ENCODE assay signal across 19 mouse cellular contexts in genomic region chrX:109122670-109123069, GRCm38 (mm10). TPM values are rescaled to one million over a fixed set of nuclear protein-coding genes. Genes with fewer than 3 reads are reported as not detected.
A peak's percentile ranks its signal among the peaks of the same experiment; 100 is the strongest.
DNase-seq lines count a peak whose midpoint lies in the region; ATAC-seq and TF ChIP-seq lines count a peak whose summit lies in the region.
"Had no signal": no experiment of that assay in that cellular context is flagged by ENCODE, and none has a peak within 500 bp of the region (broad histone marks: within the 10 kb centered on the region; RNA-seq: fewer than 3 reads in every experiment).

No protein-coding gene starts in this region.

- TF ChIP-seq EP300 in liver, postnatal 0 days (IDR thresholded peaks at IDR 0.05; ENCODE audit: low read depth): no peak

- 37% methylated on average over 1 of the region's 1 CpGs for WGBS in liver, adult 2 months
- 42% methylated on average over 1 of the region's 1 CpGs for WGBS in liver, postnatal 0 days (ENCODE audit: insufficient replicate concordance)
- WGBS in lung, embryonic 16.5 days: 24% methylated on average over 1 of the region's 1 CpGs
- 81% methylated on average over 1 of the region's 1 CpGs for WGBS in hindbrain, embryonic 16.5 days

- ATAC-seq in liver, postnatal 0 days: no peak
- no peak for ATAC-seq in lung, embryonic 16.5 days (ENCODE audit: low read depth)
- no peak for ATAC-seq in hindbrain, embryonic 16.5 days
- ATAC-seq: forebrain, embryonic 16.5 days had no signal

- H3K27ac ChIP-seq in gastrocnemius, adult 2 months: peak overlapping the region; percentile 24; the same call in 1 of the 2 replicates
- no peak overlapping the region for H3K27ac ChIP-seq in liver, adult 2 months (replicated peaks; ENCODE audit: insufficient read depth, low read depth, low read length)
- H3K27ac ChIP-seq in liver, postnatal 0 days (ENCODE audit: low read depth): no peak overlapping the region
- peak overlapping the region; percentile 48; the same call in 1 of the 2 replicates for H3K27ac ChIP-seq in lung, embryonic 16.5 days (ENCODE audit: low read length)
- no peak overlapping the region for H3K27ac ChIP-seq in hindbrain, embryonic 16.5 days (ENCODE audit: low read depth, low read length)
- H3K27ac ChIP-seq: embryonic facial prominence, embryonic 13.5 days; forebrain, embryonic 12.5 days; heart, embryonic 15.5 days; hindbrain, embryonic 10.5 days; hindbrain, embryonic 15.5 days had no signal

- DNase-seq in gastrocnemius, adult 2 months: no peak
- no peak for DNase-seq in gastrocnemius, adult 18-20 months (ENCODE audit: low spot score)
- DNase-seq in liver, adult 2 months (ENCODE audit: extremely low read depth, low read depth, low spot score): peak; percentile 33
- no peak for DNase-seq in liver, postnatal 0 days
- DNase-seq in lung, postnatal 4 days: no peak
- peak; percentile 44 for DNase-seq in lung, postnatal 36 days
- DNase-seq: adrenal gland, postnatal 10 days; cerebellum, adult 11-12 months; cerebellum, adult 9-11 months; gastrocnemius, postnatal 25 days had no signal

- H3K27me3 ChIP-seq in liver, adult 2 months (ENCODE audit: control insufficient read depth, insufficient read depth, low read length): no peaks in the 10 kb centered on the region
- no peaks in the 10 kb centered on the region for H3K27me3 ChIP-seq in liver, postnatal 0 days (ENCODE audit: insufficient read depth, low read length)
- no peaks in the 10 kb centered on the region for H3K27me3 ChIP-seq in lung, embryonic 16.5 days (ENCODE audit: control insufficient read depth, insufficient read depth, low read depth, low read length)
- H3K27me3 ChIP-seq in hindbrain, embryonic 16.5 days (replicated peaks; ENCODE audit: control insufficient read depth, insufficient read depth, low read length): no peaks in the 10 kb centered on the region
- H3K27me3 ChIP-seq: embryonic facial prominence, embryonic 13.5 days; forebrain, embryonic 12.5 days; heart, embryonic 15.5 days; hindbrain, embryonic 15.5 days had no signal

- H3K79me2 ChIP-seq in liver, adult 2 months (ENCODE audit: control insufficient read depth, insufficient read depth, low read length): peaks cover 5% of the 10 kb centered on the region; the same call in 1 of the 2 replicates

- H3K36me3 ChIP-seq in liver, adult 2 months (ENCODE audit: control insufficient read depth, insufficient read depth, low read length): no peaks in the 10 kb centered on the region
- H3K36me3 ChIP-seq in liver, postnatal 0 days (replicated peaks; ENCODE audit: insufficient read depth, low read length): no peaks in the 10 kb centered on the region
- no peaks in the 10 kb centered on the region for H3K36me3 ChIP-seq in lung, embryonic 16.5 days (ENCODE audit: control insufficient read depth, insufficient read depth, low read length)
- H3K36me3 ChIP-seq in hindbrain, embryonic 16.5 days (ENCODE audit: control insufficient read depth, insufficient read depth, low read length): no peaks in the 10 kb centered on the region
- H3K36me3 ChIP-seq: embryonic facial prominence, embryonic 13.5 days; forebrain, embryonic 12.5 days; heart, embryonic 15.5 days; hindbrain, embryonic 15.5 days had no signal

- H3K4me1 ChIP-seq in liver, adult 2 months (ENCODE audit: control insufficient read depth, insufficient read depth, low read length): peaks cover 2% of the 10 kb centered on the region; the same call in 1 of the 2 replicates
- H3K4me1 ChIP-seq in liver, postnatal 0 days (ENCODE audit: insufficient read depth): no peaks in the 10 kb centered on the region
- H3K4me1 ChIP-seq in lung, embryonic 16.5 days (replicated peaks; ENCODE audit: control insufficient read depth, insufficient read depth, low read length): peaks cover 18% of the 10 kb centered on the region
- no peaks in the 10 kb centered on the region for H3K4me1 ChIP-seq in hindbrain, embryonic 16.5 days (ENCODE audit: control insufficient read depth, insufficient read depth, low read depth, low read length)
- H3K4me1 ChIP-seq: embryonic facial prominence, embryonic 13.5 days; forebrain, embryonic 12.5 days; heart, embryonic 15.5 days; hindbrain, embryonic 15.5 days had no signal

- H3K9me3 ChIP-seq in liver, postnatal 0 days (ENCODE audit: low read length): no peaks in the 10 kb centered on the region
- no peaks in the 10 kb centered on the region for H3K9me3 ChIP-seq in lung, embryonic 16.5 days (ENCODE audit: control insufficient read depth, low read length)
- H3K9me3 ChIP-seq in hindbrain, embryonic 16.5 days (ENCODE audit: control insufficient read depth, low read length): no peaks in the 10 kb centered on the region
- H3K9me3 ChIP-seq: embryonic facial prominence, embryonic 13.5 days; forebrain, embryonic 12.5 days; heart, embryonic 15.5 days; hindbrain, embryonic 10.5 days; hindbrain, embryonic 15.5 days had no signal

- TF ChIP-seq POLR2A in liver, adult 2 months (IDR thresholded peaks at IDR 0.05; ENCODE audit: extremely low read depth, insufficient read depth, low read length): no peak

- no peak overlapping the region for H3K9ac ChIP-seq in liver, adult 2 months (ENCODE audit: low read depth, low read length)
- no peak overlapping the region for H3K9ac ChIP-seq in liver, postnatal 0 days (replicated peaks)
- H3K9ac ChIP-seq in lung, embryonic 16.5 days (ENCODE audit: low read length): no peak overlapping the region
- H3K9ac ChIP-seq in hindbrain, embryonic 16.5 days (ENCODE audit: low read depth, low read length): no peak overlapping the region
- H3K9ac ChIP-seq: embryonic facial prominence, embryonic 13.5 days; forebrain, embryonic 12.5 days; heart, embryonic 15.5 days; hindbrain, embryonic 15.5 days had no signal

- TF ChIP-seq CTCF in gastrocnemius, adult 2 months (IDR thresholded peaks at IDR 0.05): no peak
- TF ChIP-seq CTCF in liver, adult 2 months (IDR thresholded peaks at IDR 0.05; ENCODE audit: low read depth, low read length): no peak
- no peak for TF ChIP-seq CTCF in liver, postnatal 0 days (IDR thresholded peaks at IDR 0.05; ENCODE audit: low read depth)

- no peak overlapping the region for H3K4me3 ChIP-seq in gastrocnemius, adult 2 months
- H3K4me3 ChIP-seq in liver, adult 2 months (ENCODE audit: insufficient read depth, low read depth, low read length): no peak overlapping the region
- H3K4me3 ChIP-seq in liver, postnatal 0 days (ENCODE audit: low read depth, low read length): no peak overlapping the region
- H3K4me3 ChIP-seq in lung, embryonic 16.5 days (ENCODE audit: low read length): no peak overlapping the region
- no peak overlapping the region for H3K4me3 ChIP-seq in hindbrain, embryonic 16.5 days (ENCODE audit: low read length)
- H3K4me3 ChIP-seq: embryonic facial prominence, embryonic 13.5 days; forebrain, embryonic 12.5 days; heart, embryonic 15.5 days; hindbrain, embryonic 10.5 days; hindbrain, embryonic 15.5 days had no signal

- H3K4me2 ChIP-seq in liver, postnatal 0 days (ENCODE audit: low read depth, low read length): no peak overlapping the region
- no peak overlapping the region for H3K4me2 ChIP-seq in lung, embryonic 16.5 days (ENCODE audit: low read depth, low read length)
- no peak overlapping the region for H3K4me2 ChIP-seq in hindbrain, embryonic 16.5 days (ENCODE audit: low read length)
- H3K4me2 ChIP-seq: embryonic facial prominence, embryonic 13.5 days; forebrain, embryonic 12.5 days; heart, embryonic 11.5 days; heart, embryonic 15.5 days; hindbrain, embryonic 15.5 days had no signal

- intact Hi-C loops in gastrocnemius, adult 2 months (cut with DNase I): no loop called here

RNA-seq across cellular contexts. Expression of gene Sh3bgrl, which starts 27.5 kb away (rescaled TPM):
- total RNA-seq in gastrocnemius, adult 2 months (2021): 10 to 100 TPM; 10.7 to 12.7 TPM
- 1 to 10 TPM; 9.6 TPM for total RNA-seq in gastrocnemius, adult 18-20 months (2021)
- 68.3 and 80.6 TPM in 2 replicates for total RNA-seq in liver, adult 2 months (2014; rRNA removed)
- 9.0 and 10.7 TPM in 2 replicates for polyA plus RNA-seq in liver, adult 2 months (2012; rRNA removed)
- 32.2 and 36.8 TPM in 2 replicates for polyA plus RNA-seq in liver, postnatal 0 days (2015; fragmentation: Nextera tagmentation; extraction: Ambion mirVana)
- 249 and 265 TPM in 2 replicates for polyA plus RNA-seq in lung, embryonic 16.5 days (2015; fragmentation: Nextera tagmentation; extraction: Ambion mirVana)
- polyA plus RNA-seq in hindbrain, embryonic 16.5 days (2015; fragmentation: Nextera tagmentation; extraction: Ambion mirVana): 171 and 181 TPM in 2 replicates

Comparison
In these comparisons a context has a peak if more than half of its experiments do, and no peak if none do; other contexts are left out.
1. DNase-seq: peak in liver, adult 2 months (single experiment) and lung, postnatal 36 days (single experiment); none in gastrocnemius, adult 2 months (single experiment), gastrocnemius, adult 18-20 months (single experiment), liver, postnatal 0 days (single experiment) and lung, postnatal 4 days (0 of 2).
2. H3K27ac ChIP-seq: peak in gastrocnemius, adult 2 months (single experiment) and lung, embryonic 16.5 days (single experiment); none in liver, adult 2 months (single experiment), liver, postnatal 0 days (single experiment) and hindbrain, embryonic 16.5 days (single experiment).